Mouse (Mus musculus): ENCODE results near the gene S100a3.

The S100a3 gene

GRCm38 (mm10) chr3:90600458-90601195 lies 40.2 kb downstream of the S100a3 start:
- no peak for DNase-seq (ENCODE audit: low read depth, low spot score)

GRCm38 (mm10) chr3:90601486-90602110 lies 41.2 kb downstream of the S100a3 start, which contains the start of gene Gm42674:
Gm42674 (plus strand) TSS chr3:90601904.
- no peak for DNase-seq (ENCODE audit: low read depth, low spot score)

GRCm38 (mm10) chr3:90603623-90604022 lies 43.2 kb downstream of the S100a3 start, which contains the start of gene S100a4:
S100a4 (plus strand) TSS chr3:90603771.
- no peak for DNase-seq (ENCODE audit: low read depth, low spot score)

GRCm38 (mm10) chr3:90604416-90604815 lies 44.0 kb downstream of the S100a3 start:
- DNase-seq (ENCODE audit: low read depth, low spot score) = no peak

- DNase-seq (ENCODE audit: low read depth, low spot score) = no peak
Observed at GRCm38 (mm10) chr3:90605049-90605448, 44.7 kb downstream of the S100a3 start.

- DNase-seq (ENCODE audit: low read depth, low spot score) = no peak
Observed at GRCm38 (mm10) chr3:90605736-90606135, 45.4 kb downstream of the S100a3 start.

- peak; percentile 35 for DNase-seq (ENCODE audit: low read depth, low spot score)
Observed at GRCm38 (mm10) chr3:90606185-90606584, 45.8 kb downstream of the S100a3 start.

- DNase-seq (ENCODE audit: low read depth, low spot score) = no peak
Observed at GRCm38 (mm10) chr3:90607361-90607760, 47.0 kb downstream of the S100a3 start.

- no peak for DNase-seq (ENCODE audit: low read depth, low spot score)
Observed at GRCm38 (mm10) chr3:90608223-90608622, 47.8 kb downstream of the S100a3 start, which contains the start of gene S100a5. S100a5 (plus strand) TSS chr3:90608523.

GRCm38 (mm10) chr3:90609102-90609501 lies 48.7 kb downstream of the S100a3 start:
- no peak for DNase-seq (ENCODE audit: low read depth, low spot score)

GRCm38 (mm10) chr3:90611494-90611893 lies 51.1 kb downstream of the S100a3 start:
- no peak for DNase-seq (ENCODE audit: low read depth, low spot score)

GRCm38 (mm10) chr3:90612061-90612460 lies 51.7 kb downstream of the S100a3 start:
- DNase-seq (ENCODE audit: low read depth, low spot score) = no peak

- peak; percentile 75 for DNase-seq (ENCODE audit: low read depth, low spot score)
Observed at GRCm38 (mm10) chr3:90612728-90613291, 52.4 kb downstream of the S100a3 start, which contains the start of gene S100a6. S100a6 (plus strand) TSS chr3:90612882.

- no peak for DNase-seq (ENCODE audit: low read depth, low spot score)
Observed at GRCm38 (mm10) chr3:90613461-90614147, 53.2 kb downstream of the S100a3 start.

GRCm38 (mm10) chr3:90614148-90614530 lies 53.8 kb downstream of the S100a3 start:
- no peak for DNase-seq (ENCODE audit: low read depth, low spot score)

GRCm38 (mm10) chr3:90614611-90615251 lies 54.4 kb downstream of the S100a3 start:
- no peak for DNase-seq (ENCODE audit: low read depth, low spot score)

GRCm38 (mm10) chr3:90615415-90615814 lies 55.0 kb downstream of the S100a3 start:
- DNase-seq (ENCODE audit: low read depth, low spot score) = peak; percentile 68

- no peak for DNase-seq (ENCODE audit: low read depth, low spot score)
Observed at GRCm38 (mm10) chr3:90615911-90616310, 55.5 kb downstream of the S100a3 start.

GRCm38 (mm10) chr3:90617586-90617985 lies 57.2 kb downstream of the S100a3 start:
- no peak for DNase-seq (ENCODE audit: low read depth, low spot score)

GRCm38 (mm10) chr3:90621552-90621951 lies 61.2 kb downstream of the S100a3 start:
- no peak for DNase-seq (ENCODE audit: low read depth, low spot score)

GRCm38 (mm10) chr3:90623435-90624071 lies 63.2 kb downstream of the S100a3 start:
- peak; percentile 69 for DNase-seq (ENCODE audit: low read depth, low spot score)
